Mouse (Mus musculus): ENCODE results near the gene Csnk2a1. TPM values are rescaled to one million over a fixed set of nuclear protein-coding genes. Genes with fewer than 3 reads are reported as not detected.

The Csnk2a1 gene
- 10 to 100 TPM; 41.7 to 54.9 TPM for polyA plus RNA-seq (2017; shearing (Covaris generic))

GRCm38 (mm10) chr2:152226248-152227050 lies at the start of gene Csnk2a1:
Gene Csnk2a1 (plus strand): TSS chr2:152226839.

DNA sequence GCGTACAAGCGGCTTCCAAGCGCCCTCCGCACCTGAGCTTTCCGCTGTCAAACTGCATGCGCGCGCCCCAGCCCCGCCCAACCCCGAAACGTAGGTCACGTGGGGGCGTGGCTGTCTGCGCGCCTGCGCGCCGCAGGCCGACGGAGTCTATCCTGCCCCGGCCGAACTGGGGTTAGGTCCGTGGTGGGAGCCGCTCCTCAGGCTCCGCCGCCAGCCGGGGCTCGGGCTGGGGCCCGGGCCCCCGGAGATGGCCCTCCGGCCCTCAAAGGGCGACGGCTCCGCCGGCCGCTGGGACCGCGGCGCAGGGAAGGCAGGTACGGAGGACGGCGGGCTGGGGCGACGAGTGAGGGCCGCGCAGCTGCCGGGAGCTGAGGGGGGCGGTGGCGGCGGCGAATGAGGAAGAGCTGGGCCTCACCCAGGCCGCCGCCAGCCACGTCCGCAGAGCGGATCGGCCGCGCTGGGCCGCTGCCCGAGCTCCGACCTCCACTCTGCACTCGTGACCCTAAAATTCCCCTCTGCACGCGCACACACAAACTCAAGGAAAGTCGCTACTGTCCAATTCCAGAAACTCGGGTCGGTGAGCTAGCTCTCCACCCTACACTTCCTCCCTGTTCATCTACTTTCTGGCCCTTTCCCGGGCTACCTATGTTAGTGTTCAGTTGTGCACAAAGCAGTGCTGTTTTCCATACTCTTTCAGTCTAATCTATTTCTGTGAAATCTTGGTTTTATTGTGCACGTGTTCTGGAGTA lies 67.3 kb downstream of the Csnk2a1 start, which contains the start of gene Tbc1d20:
Gene Tbc1d20, plus strand, starts transcription at position 102 of the 749 bp plus-strand sequence.

Other genes starting within 250 kb of the Csnk2a1 start
- gene Fam110a, start 246.6 kb upstream of the Csnk2a1 start, polyA plus RNA-seq (2017; shearing (Covaris generic)) = 10 to 100 TPM; 13.9 to 35.6 TPM
- gene Slc52a3, start 230.3 kb upstream of the Csnk2a1 start, polyA plus RNA-seq (2017; shearing (Covaris generic)) = 10 to 100 TPM in 1 of 2 experiments, 1 to 10 TPM in 1; 7.6 to 12.5 TPM
- gene Scrt2, start 145.3 kb upstream of the Csnk2a1 start, polyA plus RNA-seq (2017; shearing (Covaris generic)) = not detected
- 1 to 10 TPM; 1.0 to 4.3 TPM for gene Srxn1, start 121.3 kb upstream of the Csnk2a1 start, polyA plus RNA-seq (2017; shearing (Covaris generic))
- gene Tcf15, start 83.3 kb upstream of the Csnk2a1 start, polyA plus RNA-seq (2017; shearing (Covaris generic)) = under 1 TPM in 1 of 2 experiments, not detected in 1; 0.17 TPM
- gene Tbc1d20, start 67.0 kb downstream of the Csnk2a1 start, polyA plus RNA-seq (2017; shearing (Covaris generic)) = 10 to 100 TPM; 43.8 to 62.6 TPM
- gene Rbck1, start 105.8 kb downstream of the Csnk2a1 start, polyA plus RNA-seq (2017; shearing (Covaris generic)) = 100 to 1,000 TPM; 263 to 272 TPM
- 1 to 10 TPM; 7.0 TPM for gene Trib3, start 117.2 kb downstream of the Csnk2a1 start, polyA plus RNA-seq (2017; shearing (Covaris generic))
- gene Nrsn2, start 149.8 kb downstream of the Csnk2a1 start, polyA plus RNA-seq (2017; shearing (Covaris generic)) = not detected
- gene Sox12, start 171.2 kb downstream of the Csnk2a1 start, polyA plus RNA-seq (2017; shearing (Covaris generic)) = 1 to 10 TPM in 1 of 2 experiments, under 1 TPM in 1; 0.32 to 1.6 TPM
- gene Zcchc3, start 188.2 kb downstream of the Csnk2a1 start, polyA plus RNA-seq (2017; shearing (Covaris generic)) = 1 to 10 TPM; 2.8 TPM
- under 1 TPM in 1 of 2 experiments, not detected in 1; 0.21 TPM for gene 6820408C15Rik, start 188.7 kb downstream of the Csnk2a1 start, polyA plus RNA-seq (2017; shearing (Covaris generic))
- not detected for gene Defb23, start 237.8 kb downstream of the Csnk2a1 start, polyA plus RNA-seq (2017; shearing (Covaris generic))